Mouse (Mus musculus) liver, adult 2 months (tissue): ENCODE data around the gene Col2a1. TPM values are rescaled to one million over a fixed set of nuclear protein-coding genes. Genes with fewer than 3 reads are reported as not detected.
A peak's percentile ranks its signal among the peaks of the same experiment; 100 is the strongest.

Experiments used
- DNase-seq: peaks from one replicate; pipeline ENCODE4 v3.0.0-alpha.2; 2011; ENCODE audit warnings: low read depth, low spot score; ENCODE audit errors: extremely low read depth
- H3K27ac ChIP-seq: fragments of 200-500 bp; replicated peaks from 2 replicates; pipeline ENCODE4 v1.5.1; 2012; ENCODE audit warnings: low read depth, mild to moderate bottlenecking, control low read depth, inconsistent platforms, low read length; ENCODE audit not compliant: insufficient read depth
- H3K27me3 ChIP-seq: fragments of 200-500 bp; 2 replicates; pipeline ENCODE4 v1.6.1; 2012; ENCODE audit warnings: mild to moderate bottlenecking, moderate library complexity, low read length, inconsistent platforms; ENCODE audit not compliant: control insufficient read depth, insufficient read depth
- H3K36me3 ChIP-seq: fragments of 200-500 bp; 2 replicates; pipeline ENCODE4 v1.6.1; 2012; ENCODE audit warnings: low read length, inconsistent platforms; ENCODE audit not compliant: control insufficient read depth, insufficient read depth
- H3K4me1 ChIP-seq: fragments of 200-500 bp; 2 replicates; pipeline ENCODE4 v1.6.1; 2011; ENCODE audit warnings: low read length; ENCODE audit not compliant: control insufficient read depth, insufficient read depth
- H3K4me3 ChIP-seq: fragments of 200-500 bp; 2 replicates; pipeline ENCODE4 v1.5.1; 2011; ENCODE audit warnings: low read depth, mild to moderate bottlenecking, control low read depth, low read length, moderate library complexity; ENCODE audit not compliant: insufficient read depth
- H3K79me2 ChIP-seq: fragments of 200-500 bp; 2 replicates; pipeline ENCODE4 v1.6.1; 2012; ENCODE audit warnings: inconsistent platforms, mild to moderate bottlenecking, low read length, moderate library complexity; ENCODE audit not compliant: control insufficient read depth, insufficient read depth
- H3K9ac ChIP-seq: fragments of 200-500 bp; 2 replicates; pipeline ENCODE4 v1.6.1; 2012; ENCODE audit warnings: low read depth, mild to moderate bottlenecking, control low read depth, inconsistent platforms, low read length
- CTCF ChIP-seq: fragments of 200-500 bp; IDR thresholded peaks from 2 replicates; pipeline ENCODE4 v1.5.1; 2011; ENCODE audit warnings: low read depth, low read length, control low read depth
- POLR2A ChIP-seq: fragments of 200-500 bp; IDR thresholded peaks from 2 replicates; pipeline ENCODE4 v1.6.1; 2011; ENCODE audit warnings: low read length, control low read depth; ENCODE audit not compliant: insufficient read depth; ENCODE audit errors: extremely low read depth
- WGBS: fragments of 180-500 bp; shearing (Covaris S2); methylation state at CpG from one replicate; pipeline ENCODE4 v1.1.7; 2018; 5-methylcytosine and 5-hydroxymethylcytosine counted together
- polyA plus RNA-seq: library from polyadenylated mRNA; depleted of rRNA; stranded (reverse); fragments of >200 nt; gene quantifications from 2 replicates; pipeline ENCODE4 v1.2.3, GENCODE M21; 2012
- total RNA-seq: library from RNA; depleted of rRNA; stranded (reverse); fragments of >200 nt; gene quantifications from 2 replicates; pipeline ENCODE4 v1.2.3, GENCODE M21; 2014

The Col2a1 gene
- total and polyA plus RNA-seq, 2 experiments, result not detected

- Histone ChIP-seq H3K79me2 (no peaks in the 10 kb centered on the region), H3K27ac (no peak overlapping the region), H3K27me3 (peaks cover 36% of the 10 kb centered on the region), H3K36me3 (no peaks in the 10 kb centered on the region), H3K4me3 (no peak overlapping the region), H3K9ac (no peak overlapping the region), H3K4me1 (no peaks in the 10 kb centered on the region)
- WGBS, result 2% methylated on average over 37 of the region's 37 CpGs
- no peak for DNase-seq
- TF ChIP-seq CTCF (no peak), POLR2A (no peak)
Measured at GRCm38 (mm10) chr15:98001321-98002112, 3.0 kb downstream of the Col2a1 start.

- H3K27ac ChIP-seq, result no peak overlapping the region
- no peaks in the 10 kb centered on the region for H3K4me1 ChIP-seq
- no peaks in the 10 kb centered on the region for H3K79me2 ChIP-seq
- H3K27me3 ChIP-seq, result peaks cover 34% of the 10 kb centered on the region
- H3K9ac ChIP-seq, result no peak overlapping the region
- TF ChIP-seq CTCF (no peak), POLR2A (no peak)
- 8% methylated on average over 7 of the region's 7 CpGs for WGBS
- DNase-seq, result no peak
- no peaks in the 10 kb centered on the region for H3K36me3 ChIP-seq
- H3K4me3 ChIP-seq, result no peak overlapping the region
Measured at GRCm38 (mm10) chr15:97999991-98000390, 4.5 kb downstream of the Col2a1 start.

GRCm38 (mm10) chr15:97999546-97999945 is 4.9 kb downstream of the Col2a1 start:
- H3K4me1 ChIP-seq, result no peaks in the 10 kb centered on the region
- no peak for DNase-seq
- no peak overlapping the region for H3K27ac ChIP-seq
- no peak overlapping the region for H3K4me3 ChIP-seq
- H3K9ac ChIP-seq, result no peak overlapping the region
- WGBS, result 12% methylated on average over 13 of the region's 13 CpGs
- H3K79me2 ChIP-seq, result no peaks in the 10 kb centered on the region
- H3K36me3 ChIP-seq, result no peaks in the 10 kb centered on the region
- TF ChIP-seq POLR2A, result no peak
- TF ChIP-seq CTCF, result no peak
- H3K27me3 ChIP-seq, result peaks cover 30% of the 10 kb centered on the region

GRCm38 (mm10) chr15:97996716-97997256 is 7.7 kb downstream of the Col2a1 start:
- TF ChIP-seq CTCF, result no peak
- no peak for TF ChIP-seq POLR2A
- no peak for DNase-seq
- no peak overlapping the region for H3K27ac ChIP-seq
- 77% methylated on average over 13 of the region's 13 CpGs for WGBS
- no peak overlapping the region for H3K4me3 ChIP-seq
- H3K36me3 ChIP-seq, result no peaks in the 10 kb centered on the region
- H3K79me2 ChIP-seq, result no peaks in the 10 kb centered on the region
- peaks cover 13% of the 10 kb centered on the region for H3K27me3 ChIP-seq
- H3K4me1 ChIP-seq, result no peaks in the 10 kb centered on the region
- H3K9ac ChIP-seq, result no peak overlapping the region

- 14% methylated on average over 18 of the region's 18 CpGs for WGBS
- H3K9ac ChIP-seq, result no peak overlapping the region
Measured at GRCm38 (mm10) chr15:97992712-97993286, 11.7 kb downstream of the Col2a1 start.

More at GRCm38 (mm10) chr15:97992712-97993286, 11.7 kb downstream of the Col2a1 start:
- H3K4me1 ChIP-seq, result no peaks in the 10 kb centered on the region
- H3K27ac ChIP-seq, result no peak overlapping the region
- H3K27me3 ChIP-seq, result no peaks in the 10 kb centered on the region
- H3K79me2 ChIP-seq, result no peaks in the 10 kb centered on the region
- H3K36me3 ChIP-seq, result no peaks in the 10 kb centered on the region
- TF ChIP-seq CTCF, result no peak
- TF ChIP-seq POLR2A, result no peak
- peak; percentile 18 for DNase-seq
- no peak overlapping the region for H3K4me3 ChIP-seq
